8 mouse cellular contexts compared by ENCODE assay signal in genomic region chr10:13861115-13861909, GRCm38 (mm10). TPM values are rescaled to one million over a fixed set of nuclear protein-coding genes. Genes with fewer than 3 reads are reported as not detected.
A peak's percentile ranks its signal among the peaks of the same experiment; 100 is the strongest.
DNase-seq lines count a peak whose midpoint lies in the region; ATAC-seq and TF ChIP-seq lines count a peak whose summit lies in the region.

No protein-coding gene starts in this region.

- no peak for TF ChIP-seq CTCF in brain, embryonic 14.5 days (IDR thresholded peaks at IDR 0.05; ENCODE audit: borderline replicate concordance, extremely low read depth, insufficient read depth, insufficient read length)
- no peak for TF ChIP-seq CTCF in olfactory bulb, adult 2 months (IDR thresholded peaks at IDR 0.05; ENCODE audit: insufficient read depth, low read depth, low read length)

- H3K4me2 ChIP-seq in heart, embryonic 13.5 days = peak overlapping the region; percentile 64
- H3K4me2 ChIP-seq in liver, embryonic 12.5 days = 0 out of 2 replicates have a peak overlapping the region, but pooled peaks have one; percentile 22

- DNase-seq in CD4-positive helper T cell, adult 2 months (ENCODE audit: low read depth, low spot score) = peak; percentile 23
- peak; percentile 70 for DNase-seq in brain, embryonic 14.5 days (ENCODE audit: low read depth)
- peak; percentile 34 for DNase-seq in kidney, postnatal 10 days
- DNase-seq in gastrocnemius, postnatal 10 days = no peak

- peak overlapping the region; percentile 38 for H3K4me3 ChIP-seq in heart, embryonic 13.5 days
- H3K4me3 ChIP-seq in liver, embryonic 12.5 days = no peak overlapping the region
- no peak overlapping the region for H3K4me3 ChIP-seq in olfactory bulb, adult 2 months (ENCODE audit: insufficient read depth, low read depth, low read length)

- ATAC-seq in heart, embryonic 13.5 days (ENCODE audit: extremely low read depth, insufficient number of reproducible peaks, low FRiP score, low TSS enrichment) = 0 out of 2 replicates have a peak, but pooled peaks have one; percentile 56
- no peak for ATAC-seq in liver, embryonic 12.5 days
- no peak for ATAC-seq in erythroid progenitor cell, adult 5-6 weeks (replicated peaks; ENCODE audit: low FRiP score, poor library complexity, severe bottlenecking)

- H3K36me3 ChIP-seq in heart, embryonic 13.5 days = 0 out of 2 replicates have a peak, but pooled peaks cover 2% of the 10 kb centered on the region
- H3K36me3 ChIP-seq in liver, embryonic 12.5 days = no peaks in the 10 kb centered on the region

- peak overlapping the region; percentile 71 for H3K9ac ChIP-seq in heart, embryonic 13.5 days
- no peak overlapping the region for H3K9ac ChIP-seq in liver, embryonic 12.5 days

- 24% methylated on average over 11 of the region's 11 CpGs for WGBS in heart, embryonic 13.5 days
- 50% methylated on average over 11 of the region's 11 CpGs for WGBS in liver, embryonic 12.5 days (ENCODE audit: insufficient replicate concordance)
- 14% methylated on average over 11 of the region's 11 CpGs for WGBS in olfactory bulb, adult 2 months

- no peak for TF ChIP-seq POLR2A in brain, embryonic 14.5 days (IDR thresholded peaks at IDR 0.05; ENCODE audit: borderline replicate concordance, extremely low read depth, insufficient read depth, insufficient read length, poor library complexity, severe bottlenecking)
- TF ChIP-seq POLR2A in olfactory bulb, adult 2 months (IDR thresholded peaks at IDR 0.05; ENCODE audit: insufficient read depth, low read depth, low read length) = no peak

- H3K27ac ChIP-seq in heart, embryonic 13.5 days (replicated peaks) = peak overlapping the region; percentile 81
- no peak overlapping the region for H3K27ac ChIP-seq in liver, embryonic 12.5 days
- peak overlapping the region; percentile 67 for H3K27ac ChIP-seq in olfactory bulb, adult 2 months (ENCODE audit: insufficient read depth, low read depth, low read length)

- no peaks in the 10 kb centered on the region for H3K9me3 ChIP-seq in heart, embryonic 13.5 days
- H3K9me3 ChIP-seq in liver, embryonic 12.5 days (replicated peaks) = no peaks in the 10 kb centered on the region

- H3K4me1 ChIP-seq in heart, embryonic 13.5 days = peaks cover 34% of the 10 kb centered on the region
- H3K4me1 ChIP-seq in liver, embryonic 12.5 days = no peaks in the 10 kb centered on the region; the same call in 1 of the 2 replicates
- peaks cover 9% of the 10 kb centered on the region; the same call in 1 of the 2 replicates for H3K4me1 ChIP-seq in olfactory bulb, adult 2 months (ENCODE audit: control insufficient read depth, insufficient read depth, low read length)

- H3K27me3 ChIP-seq in heart, embryonic 13.5 days (replicated peaks) = no peaks in the 10 kb centered on the region
- no peaks in the 10 kb centered on the region for H3K27me3 ChIP-seq in liver, embryonic 12.5 days (replicated peaks)

RNA-seq across cellular contexts. Expression of gene Aig1, which starts 7.5 kb away (rescaled TPM):
- 47.5 and 51.4 TPM in 2 replicates for polyA plus RNA-seq in brain, embryonic 14.5 days (2012; rRNA removed)
- polyA plus RNA-seq in heart, embryonic 13.5 days (2015; fragmentation: Nextera tagmentation; extraction: Ambion mirVana) = 52.3 and 64.9 TPM in 2 replicates
- polyA plus RNA-seq in liver, embryonic 12.5 days (2016; fragmentation: Nextera tagmentation; extraction: Ambion mirVana) = 12.0 and 14.6 TPM in 2 replicates
- not detected in 2 replicates for polyA plus RNA-seq in olfactory bulb, adult 2 months (2012; ENCODE audit: insufficient read depth, insufficient read length, low replicate concordance, missing spikeins)
- total RNA-seq in gastrocnemius, postnatal 10 days (2021) = 10 to 100 TPM; 34.0 to 36.4 TPM
- 3.6 and 5.4 TPM in 2 replicates for total RNA-seq in erythroid progenitor cell, adult 5-6 weeks (2015; ENCODE audit: low replicate concordance)
- total RNA-seq in erythroid progenitor cell, adult 5-6 weeks (2017; ENCODE audit: low replicate concordance) = 2.0 and 6.9 TPM in 2 replicates
